Mouse (Mus musculus) spleen, postnatal 36 days (tissue): ENCODE results near the gene Tsc22d1.
A peak's percentile ranks its signal among the peaks of the same experiment; 100 is the strongest.

Experiments
- DNase-seq, 2 experiments: peaks; one replicate each; pipeline ENCODE4 v3.0.0; 2022; ENCODE audit warnings: low spot score in 2 of 2, mixed read lengths in 1 of 2

Gene Tsc22d1

GRCm38 (mm10) chr14:76515620-76516019 is 100.9 kb downstream of the Tsc22d1 start:
- DNase-seq, result no peak

GRCm38 (mm10) chr14:76518217-76518616 is 103.5 kb downstream of the Tsc22d1 start:
- DNase-seq, result no peak

DNA sequence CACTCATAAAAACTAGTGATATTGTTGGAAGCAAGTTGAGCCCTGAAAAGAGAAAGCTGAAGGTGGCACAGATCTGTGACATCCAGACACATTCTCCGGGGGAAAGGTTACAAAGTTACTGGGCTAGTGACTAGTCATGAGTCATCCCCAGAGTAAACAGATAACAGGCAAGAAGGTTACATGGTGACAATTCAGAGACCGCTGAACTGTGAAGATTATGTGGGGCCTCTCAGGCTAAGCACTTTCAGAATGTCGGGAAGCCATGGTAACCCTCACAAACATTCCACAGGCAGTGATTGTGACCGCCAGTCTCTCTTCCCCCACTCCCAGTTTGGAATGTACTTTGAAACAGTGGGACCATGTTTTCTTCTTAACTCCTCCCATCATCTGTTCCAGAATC is 105.8 kb downstream of the Tsc22d1 start:
- DNase-seq, result no peak

GRCm38 (mm10) chr14:76521308-76521707 is 106.5 kb downstream of the Tsc22d1 start:
- no peak for DNase-seq

GRCm38 (mm10) chr14:76523344-76523743 is 108.6 kb downstream of the Tsc22d1 start:
- DNase-seq, result no peak

DNA sequence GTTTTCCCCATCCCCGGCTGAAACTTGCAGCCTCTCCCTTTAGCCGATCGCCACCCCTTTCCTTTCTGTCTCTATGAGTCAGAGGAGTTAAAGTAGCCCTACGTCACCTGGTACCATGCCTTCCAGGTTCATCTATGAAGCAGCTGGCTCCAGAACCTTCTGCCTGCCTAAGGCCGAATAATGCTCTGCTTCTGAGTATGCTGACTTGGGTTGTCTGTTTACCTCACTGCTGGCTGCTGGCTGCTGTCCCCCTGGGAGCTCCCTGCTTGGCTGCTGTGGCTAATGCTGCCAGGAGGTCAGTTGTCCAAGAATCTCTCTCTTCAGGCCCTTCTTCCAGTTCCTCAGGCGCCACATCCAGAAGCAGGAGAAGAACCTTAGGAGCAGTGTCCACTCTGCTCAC is 111.7 kb downstream of the Tsc22d1 start:
- DNase-seq, result no peak

DNA sequence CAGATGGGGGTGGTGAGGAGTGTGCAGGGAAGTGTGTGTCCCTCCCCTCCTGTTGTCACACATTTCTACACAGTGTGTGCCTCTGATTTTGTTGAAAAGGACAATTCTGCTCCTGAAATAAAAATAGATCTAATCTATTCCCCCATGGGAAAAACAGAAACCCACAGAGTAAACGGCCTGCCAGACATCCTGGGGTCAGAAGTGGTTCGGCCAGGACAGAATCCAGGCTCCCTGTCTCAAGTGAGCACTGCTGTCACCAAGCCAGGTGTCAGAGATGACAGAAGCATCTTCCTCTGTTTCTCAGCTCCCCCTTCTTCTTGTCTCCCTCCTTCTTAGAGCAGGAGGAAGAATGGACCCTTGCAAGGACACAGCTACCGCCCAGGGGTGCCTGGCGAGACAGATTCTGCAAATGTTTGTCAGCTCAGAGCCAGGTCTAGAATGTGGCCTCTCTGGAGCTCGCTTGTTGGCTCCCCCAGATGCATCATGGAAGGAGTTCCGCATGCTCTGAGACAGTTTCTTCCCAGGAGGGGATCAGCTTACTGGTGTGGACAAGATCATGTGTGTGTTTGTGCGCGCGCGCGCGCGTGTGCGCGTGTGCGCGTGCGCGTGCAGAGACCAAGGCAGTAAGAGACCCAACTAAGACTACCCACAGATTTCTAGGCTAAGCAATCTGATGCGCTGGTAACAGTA is 112.4 kb downstream of the Tsc22d1 start:
- DNase-seq, result no peak

DNA sequence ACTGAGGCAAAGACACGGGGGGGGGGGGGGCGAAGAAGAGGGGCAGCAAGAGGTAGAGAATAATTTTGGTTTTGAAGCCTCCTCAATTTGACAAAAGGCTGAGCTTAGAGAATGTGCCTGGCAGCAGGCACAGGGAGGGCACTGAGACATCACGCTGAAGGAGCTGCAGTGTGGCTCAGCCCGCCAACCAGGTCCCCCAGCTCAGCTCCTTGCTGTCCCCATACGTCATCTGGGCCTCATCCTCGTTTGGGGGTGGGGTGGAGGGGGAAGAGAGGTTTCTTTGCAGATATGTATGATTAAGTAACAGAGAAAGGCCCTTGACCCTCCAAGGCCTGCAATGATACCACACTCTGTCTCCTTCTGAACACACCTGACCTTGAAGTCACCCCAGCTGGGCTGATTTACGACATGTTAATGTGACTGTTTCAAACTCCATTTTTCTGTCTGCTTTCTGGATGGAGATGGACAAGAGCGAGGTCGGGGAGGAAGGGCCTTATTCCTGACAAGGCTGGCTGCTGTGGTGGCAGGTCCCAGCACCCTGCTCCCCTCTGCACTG is 113.1 kb downstream of the Tsc22d1 start:
- no peak for DNase-seq

DNA sequence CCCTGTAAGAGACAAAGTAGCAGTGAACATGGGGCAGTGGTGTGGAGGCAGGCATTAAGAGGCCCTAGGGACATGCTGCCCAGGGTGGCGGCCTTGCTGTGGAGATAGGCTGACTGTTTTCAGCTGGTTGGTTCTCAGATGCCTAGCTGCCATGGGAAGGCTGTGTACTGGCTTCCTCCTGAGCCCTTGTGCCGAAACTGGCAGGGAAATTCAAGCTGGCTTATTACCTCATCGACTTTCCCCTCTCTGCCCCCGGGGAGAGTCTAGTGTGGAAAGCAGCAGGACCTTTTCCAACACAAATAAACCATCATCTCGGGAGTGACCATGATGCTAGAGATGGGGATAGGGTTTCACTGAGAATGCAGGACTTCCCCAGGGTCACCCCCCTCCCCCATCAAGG is 113.9 kb downstream of the Tsc22d1 start:
- DNase-seq, result no peak

DNA sequence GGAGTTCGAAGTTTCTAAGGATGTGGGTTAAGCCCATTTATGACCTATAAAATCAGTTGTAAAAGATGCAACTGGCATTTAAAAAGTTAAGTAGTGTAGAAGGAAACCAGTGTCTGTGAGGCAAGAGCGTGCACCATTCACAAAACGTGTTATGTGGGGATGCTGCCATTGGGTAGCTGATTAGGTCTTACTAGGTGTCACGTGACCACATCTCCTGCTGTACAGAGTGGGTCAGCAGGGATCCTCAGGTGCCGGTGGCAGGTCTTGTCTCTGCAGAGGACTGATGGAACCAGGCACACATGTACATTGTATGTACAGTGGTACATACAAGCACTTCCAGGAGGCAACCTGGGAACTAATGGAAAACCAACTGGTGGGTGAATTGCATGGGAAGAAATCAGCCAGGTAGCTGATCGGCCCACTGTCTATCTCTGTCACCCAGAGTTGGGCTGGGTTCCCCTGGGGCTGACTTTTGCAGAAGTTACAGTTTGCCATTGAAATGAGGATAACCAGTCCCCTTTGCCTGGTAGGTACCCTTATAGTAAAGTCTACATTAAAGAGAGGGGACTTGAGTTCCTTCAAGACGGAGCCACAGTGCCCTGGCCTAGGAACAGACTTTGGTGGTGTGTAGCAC is 116.4 kb downstream of the Tsc22d1 start:
- DNase-seq, result peak in 1 of 2 experiments; percentile 24

DNA sequence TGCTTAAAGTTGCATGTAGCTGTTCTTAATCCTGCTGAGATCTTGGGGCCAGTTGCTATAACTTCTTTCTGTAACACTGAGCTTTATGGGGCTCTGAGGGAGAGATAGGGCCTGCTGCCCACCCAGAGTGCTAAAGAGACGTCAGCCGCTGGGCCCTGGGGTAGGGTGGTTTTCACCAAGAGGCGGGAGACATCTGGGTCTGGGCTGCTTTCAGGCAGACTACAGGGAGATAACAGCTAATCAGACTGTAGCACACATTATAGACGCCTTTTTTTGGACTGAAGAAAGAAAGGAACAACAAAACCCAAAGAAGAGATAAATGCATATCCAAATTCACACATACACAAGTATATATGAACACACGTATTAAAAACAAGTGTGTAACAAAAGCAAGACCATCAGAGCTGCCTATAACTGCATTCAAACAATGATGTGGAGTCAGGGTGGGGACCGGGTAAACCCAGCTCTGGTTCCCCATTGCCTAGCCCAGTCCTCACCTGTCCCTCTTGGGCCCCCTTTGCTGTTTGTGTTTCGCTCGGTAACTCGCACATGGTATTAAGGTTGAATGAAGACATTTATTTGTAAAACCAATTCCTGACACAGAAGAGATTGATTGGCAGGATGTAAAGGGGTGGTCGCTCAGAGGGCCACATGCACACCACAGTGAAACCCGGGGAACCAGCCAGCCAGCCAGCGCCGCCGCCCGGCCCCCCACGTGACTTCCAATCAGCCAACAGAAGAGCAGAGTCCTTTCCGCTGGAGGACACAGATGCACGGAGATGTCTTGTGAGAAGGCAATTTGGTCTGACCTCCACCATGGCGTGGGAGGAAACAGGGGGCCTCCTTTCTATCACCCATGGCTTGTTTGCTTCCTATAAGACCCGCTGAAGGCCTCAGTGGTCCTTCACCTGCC is 117.8 kb downstream of the Tsc22d1 start:
- peak; percentile 65 to 69 for DNase-seq

DNA sequence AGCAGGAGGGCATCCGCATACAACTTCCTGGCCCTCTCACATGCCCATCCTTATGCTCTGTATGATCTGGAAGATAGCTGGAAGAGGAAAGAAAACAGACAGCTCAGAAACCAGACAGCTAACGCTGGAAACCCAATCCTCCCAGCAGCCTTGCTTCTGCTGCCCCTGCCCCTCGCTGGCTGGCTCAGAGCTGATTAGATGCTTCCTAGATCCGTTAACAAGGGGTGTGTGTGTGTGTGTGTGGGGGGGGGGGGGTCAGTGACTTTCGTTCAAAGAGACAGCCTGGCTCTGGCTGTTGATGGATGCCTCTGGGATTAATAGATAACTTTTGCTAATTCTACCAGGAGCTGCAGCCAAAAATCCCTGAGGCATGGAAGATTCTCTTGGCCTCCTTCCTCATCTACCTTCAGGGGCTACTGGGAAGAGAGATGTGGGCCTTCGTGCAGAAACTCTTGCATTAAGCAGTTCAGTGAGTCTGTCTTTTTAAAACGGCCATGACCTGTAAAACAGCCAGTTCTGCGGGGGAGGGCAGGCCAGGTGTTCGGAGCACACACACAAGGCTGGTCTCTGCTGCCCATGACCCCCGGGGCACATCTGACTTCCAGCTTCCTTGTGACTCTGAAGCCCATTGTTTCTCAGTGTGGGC is 118.5 kb downstream of the Tsc22d1 start:
- DNase-seq, result no peak

DNA sequence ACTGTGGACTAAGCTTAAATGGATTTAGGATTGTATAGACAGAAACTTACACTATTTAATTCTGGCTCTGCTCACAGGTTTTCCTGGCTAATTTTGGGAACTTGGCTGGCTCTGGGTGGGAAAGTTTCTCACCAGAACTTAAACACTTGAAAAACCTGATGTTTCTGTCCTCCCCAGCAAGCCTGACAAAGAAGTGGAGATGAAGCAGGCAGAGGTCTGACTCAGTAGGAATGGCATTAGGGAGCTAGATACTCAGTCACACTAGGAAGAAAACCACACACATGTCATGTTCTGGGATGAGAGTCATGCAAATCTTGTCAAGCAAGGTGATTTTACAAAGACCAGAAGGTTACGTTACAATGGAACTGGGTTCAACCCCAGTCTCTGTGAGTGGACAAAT is 120.3 kb downstream of the Tsc22d1 start:
- DNase-seq, result no peak

DNA sequence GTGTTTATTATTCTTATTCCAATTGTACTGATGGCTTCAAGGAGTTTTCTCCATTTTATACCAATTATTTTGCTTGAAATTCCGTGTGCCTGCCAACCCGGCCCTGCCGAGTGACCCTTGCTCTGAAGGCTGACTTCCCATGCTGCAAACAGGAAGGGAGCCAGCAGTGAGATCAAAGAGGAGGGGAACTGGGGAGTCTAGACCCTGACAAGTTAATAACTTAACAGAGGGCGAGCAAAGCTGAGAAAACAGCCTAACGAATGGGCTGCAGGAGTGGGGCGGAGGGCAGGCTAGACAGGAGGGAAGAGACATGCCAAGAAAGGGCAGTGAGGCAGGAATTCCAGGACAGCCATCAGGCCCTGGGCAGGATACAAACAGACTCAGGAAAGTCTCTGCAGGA is 122.2 kb downstream of the Tsc22d1 start:
- DNase-seq, result no peak

- DNase-seq, result no peak
Measured at GRCm38 (mm10) chr14:76540005-76540670, 125.4 kb downstream of the Tsc22d1 start.

DNA sequence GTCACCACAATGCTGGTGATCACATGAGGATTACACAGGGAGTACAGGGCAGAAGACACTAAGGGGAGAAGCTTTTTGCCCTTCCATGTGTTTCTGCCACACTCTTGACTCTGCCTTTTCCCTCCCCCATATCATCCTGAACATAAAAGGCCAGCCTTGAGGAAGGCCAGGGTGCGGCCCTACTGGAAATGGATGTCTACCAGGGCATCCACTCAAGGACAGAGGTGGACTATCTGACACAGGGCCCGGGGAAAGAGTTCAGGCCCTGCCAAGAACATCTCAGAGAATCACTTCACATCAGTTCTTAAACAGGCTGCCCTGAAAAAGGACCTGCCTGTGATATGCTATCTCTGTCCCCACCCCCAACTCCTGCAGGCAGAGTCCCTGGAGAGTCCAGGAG is 126.6 kb downstream of the Tsc22d1 start:
- DNase-seq, result no peak

- DNase-seq, result no peak
Measured at GRCm38 (mm10) chr14:76544136-76544535, 129.4 kb downstream of the Tsc22d1 start.

DNA sequence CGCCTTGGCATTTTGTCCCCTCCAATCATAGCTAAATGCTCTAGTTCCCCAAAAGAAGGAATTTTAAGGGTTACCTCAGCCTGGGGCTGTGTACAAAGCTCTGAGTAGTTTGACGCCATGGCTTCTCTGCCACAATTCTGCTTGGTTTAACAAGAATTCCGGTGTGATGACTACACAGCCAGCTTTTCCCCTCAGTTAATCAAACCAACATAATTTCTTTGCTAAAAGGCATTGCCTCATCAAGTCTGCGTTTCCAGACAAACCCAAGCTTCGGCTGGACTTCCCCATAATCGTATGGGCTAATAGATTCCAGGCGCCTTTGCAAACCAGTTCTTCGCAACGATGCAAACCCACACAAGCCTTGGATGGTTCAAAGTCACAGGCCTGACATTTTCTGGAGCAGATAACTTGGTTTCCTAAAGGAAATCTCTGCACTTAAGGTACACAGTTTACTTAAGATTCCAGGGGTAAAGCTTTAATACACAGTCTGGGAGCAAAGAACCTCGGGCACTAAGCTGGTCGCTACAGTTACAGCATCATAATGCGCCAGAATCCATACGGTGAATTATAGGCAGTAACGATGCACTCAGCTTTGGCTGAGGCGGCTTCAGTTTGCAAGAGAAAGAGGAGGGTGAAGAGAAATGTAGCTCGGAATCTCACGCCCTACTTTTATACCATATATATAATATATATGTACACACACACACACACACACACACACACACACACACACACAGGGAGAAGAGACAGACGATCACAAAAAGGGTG is 140.7 kb downstream of the Tsc22d1 start:
- DNase-seq, result no peak

DNA sequence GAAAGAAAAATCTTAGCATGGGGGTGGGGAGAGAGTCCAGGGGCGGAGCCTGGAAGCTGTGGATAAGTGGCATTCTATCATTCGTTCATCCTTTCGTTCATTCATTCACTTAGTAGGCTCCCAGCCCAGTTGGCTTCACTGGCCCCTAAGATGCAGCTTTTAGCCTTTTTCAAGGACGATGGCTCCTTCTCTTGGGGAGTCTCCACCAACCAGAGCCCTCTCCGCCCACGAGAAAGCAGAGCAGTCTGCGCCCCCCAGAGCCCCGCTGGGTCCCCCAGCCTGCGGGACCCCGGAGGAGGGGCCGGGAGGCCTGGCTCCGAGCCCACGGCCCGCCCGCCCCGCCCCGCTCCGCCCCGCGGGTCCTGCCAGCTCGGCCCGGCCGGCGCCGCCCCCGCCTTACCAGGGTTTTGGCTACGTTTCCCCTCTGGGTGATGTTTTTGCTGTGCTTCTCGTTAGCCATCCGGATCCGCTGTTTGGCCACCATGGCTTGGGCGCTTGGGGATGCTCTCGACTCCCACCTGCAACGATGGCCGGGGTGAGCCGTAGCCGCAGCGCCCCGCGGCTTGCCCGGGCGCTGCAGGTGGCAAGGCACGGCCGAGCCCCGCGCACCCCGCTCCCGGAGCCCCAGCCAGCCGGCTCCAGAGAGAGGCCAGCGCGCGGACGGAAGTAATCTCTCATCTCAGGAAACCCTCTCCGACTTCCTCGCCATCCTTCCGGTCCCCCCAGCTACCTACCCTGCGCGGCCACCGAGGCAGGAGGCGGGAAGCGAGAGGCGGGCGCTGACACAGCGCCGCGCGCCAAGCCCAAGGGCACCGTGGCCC is 141.5 kb downstream of the Tsc22d1 start:
- peak; percentile 42 to 43 for DNase-seq

DNA sequence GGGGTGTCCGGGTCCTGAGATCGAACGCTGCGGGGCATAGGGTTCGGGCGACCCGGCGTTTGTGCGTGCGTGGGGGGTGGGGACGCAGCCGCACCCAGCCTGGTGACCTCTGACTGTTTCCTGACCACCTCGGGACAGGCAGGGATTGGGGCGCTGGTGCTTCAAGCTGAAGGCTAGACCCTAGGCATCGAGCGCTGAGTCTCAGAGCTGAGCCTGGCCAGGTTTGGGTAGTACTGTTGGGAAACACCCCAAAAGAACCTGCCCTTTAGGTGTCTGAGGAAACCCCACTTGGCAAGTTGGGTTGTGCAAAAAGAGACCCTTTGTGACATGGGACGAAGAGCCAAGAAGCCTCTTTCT is 142.1 kb downstream of the Tsc22d1 start, which contains the start of gene Serp2:
TSS of gene Serp2 (minus strand) at position 38 of the 357 bp plus-strand sequence.
- DNase-seq, result no peak
